Mouse (Mus musculus) activated CD4-positive, CD25-positive, alpha-beta regulatory T cell (primary cell): ENCODE data around the gene Olfr1185-ps1. TPM values are rescaled to one million over a fixed set of nuclear protein-coding genes. Genes with fewer than 3 reads are reported as not detected.

Experiments
- polyA plus RNA-seq, 2 experiments: library from polyadenylated mRNA; unstranded; fragments of 100-300 nt; shearing (Covaris generic); gene quantifications; one replicate each; pipeline ENCODE4 v1.2.1; 2017

Olfr1185-ps1 gene
- under 1 TPM in 1 of 2 experiments, not detected in 1; 0.10 TPM for polyA plus RNA-seq

GRCm38 (mm10) chr2:88493020-88493419, at the start of gene Olfr1185-ps1:
Gene Olfr1185-ps1 (plus strand): TSS chr2:88493320.

GRCm38 (mm10) chr2:88449031-88449430, 44.1 kb upstream of the Olfr1185-ps1 start, which contains the start of gene Gm13757:
Gene Gm13757 (minus strand): TSS chr2:88449131.

GRCm38 (mm10) chr2:88454567-88454966, 38.6 kb upstream of the Olfr1185-ps1 start, which contains the start of gene Olfr1183:
Gene Olfr1183 (plus strand): TSS chr2:88454867.

GRCm38 (mm10) chr2:88483298-88483697, 9.8 kb upstream of the Olfr1185-ps1 start, which contains the start of gene Olfr1184:
Gene Olfr1184 (plus strand): TSS chr2:88483598.

GRCm38 (mm10) chr2:88518251-88518650, 25.1 kb downstream of the Olfr1185-ps1 start, which contains the start of gene Olfr1186:
Gene Olfr1186 (plus strand): TSS chr2:88518551.

Other genes with a start within 250 kb of the Olfr1185-ps1 start
- gene Olfr1173, start 213.4 kb upstream of the Olfr1185-ps1 start, polyA plus RNA-seq, result under 1 TPM in 1 of 2 experiments, not detected in 1; 0.31 TPM
- gene Olfr1174-ps, start 178.2 kb upstream of the Olfr1185-ps1 start, polyA plus RNA-seq, result under 1 TPM in 1 of 2 experiments, not detected in 1; 0.69 TPM
- gene Olfr1175-ps, start 166.1 kb upstream of the Olfr1185-ps1 start, polyA plus RNA-seq, result under 1 TPM in 1 of 2 experiments, not detected in 1; 0.04 TPM
- gene Olfr1176, start 156.6 kb upstream of the Olfr1185-ps1 start, polyA plus RNA-seq, result under 1 TPM in 1 of 2 experiments, not detected in 1; 0.06 TPM
- not detected for gene Olfr1177-ps, start 146.8 kb upstream of the Olfr1185-ps1 start, polyA plus RNA-seq
- gene Olfr1178, start 106.3 kb upstream of the Olfr1185-ps1 start, polyA plus RNA-seq, result under 1 TPM in 1 of 2 experiments, not detected in 1; 0.02 TPM
- not detected for gene Olfr1179, start 86.9 kb upstream of the Olfr1185-ps1 start, polyA plus RNA-seq
- not detected for gene Olfr1180, start 74.2 kb upstream of the Olfr1185-ps1 start, polyA plus RNA-seq
- gene Olfr1181, start 67.1 kb upstream of the Olfr1185-ps1 start, polyA plus RNA-seq, result under 1 TPM in 1 of 2 experiments, not detected in 1; 0.09 TPM
- not detected for gene Gm13757, start 44.2 kb upstream of the Olfr1185-ps1 start, polyA plus RNA-seq
- gene Olfr1183, start 38.5 kb upstream of the Olfr1185-ps1 start, polyA plus RNA-seq, result not detected
- not detected for gene Olfr1184, start 9.7 kb upstream of the Olfr1185-ps1 start, polyA plus RNA-seq
- gene Olfr1186, start 25.2 kb downstream of the Olfr1185-ps1 start, polyA plus RNA-seq, result not detected
- under 1 TPM; 0.30 to 0.65 TPM for gene Olfr1188, start 63.6 kb downstream of the Olfr1185-ps1 start, polyA plus RNA-seq
- gene Olfr1189, start 93.1 kb downstream of the Olfr1185-ps1 start, polyA plus RNA-seq, result not detected
- gene Olfr1191-ps1, start 147.2 kb downstream of the Olfr1185-ps1 start, polyA plus RNA-seq, result under 1 TPM in 1 of 2 experiments, not detected in 1; 0.19 TPM
- gene Olfr1192-ps1, start 155.2 kb downstream of the Olfr1185-ps1 start, polyA plus RNA-seq, result under 1 TPM in 1 of 2 experiments, not detected in 1; 0.04 TPM
- gene Olfr1193, start 182.3 kb downstream of the Olfr1185-ps1 start, polyA plus RNA-seq, result under 1 TPM in 1 of 2 experiments, not detected in 1; 0.07 TPM
- under 1 TPM; 0.14 to 0.20 TPM for gene Olfr1195, start 195.9 kb downstream of the Olfr1185-ps1 start, polyA plus RNA-seq
- not detected for gene Olfr1196, start 211.3 kb downstream of the Olfr1185-ps1 start, polyA plus RNA-seq
- gene Olfr1197, start 239.0 kb downstream of the Olfr1185-ps1 start, polyA plus RNA-seq, result not detected